Mouse (Mus musculus): Measurements from ENCODE around the gene B3galt6. TPM values are rescaled to one million over a fixed set of nuclear protein-coding genes. Genes with fewer than 3 reads are reported as not detected.

B3galt6 gene
- total RNA-seq, 4 experiments from 2014 or later, result 9.3 to 12.6 (median 10.5) TPM

Other genes with a start within 250 kb of the B3galt6 start
- gene Atad3a, start 231.6 kb downstream of the B3galt6 start, total RNA-seq (2022), result 10 to 100 TPM; 41.3 to 55.7 (median 51.1) TPM
- 10 to 100 TPM; 14.0 to 14.9 (median 14.4) TPM for gene Vwa1, start 218.0 kb downstream of the B3galt6 start, total RNA-seq (2022)
- 10 to 100 TPM; 35.4 to 43.6 (median 36.6) TPM for gene Tmem88b, start 206.8 kb downstream of the B3galt6 start, total RNA-seq (2022)
- gene Ankrd65, start 202.2 kb downstream of the B3galt6 start, total RNA-seq (2022), result under 1 TPM in 1 of 4 experiments, not detected in 3; 0.35 TPM
- 10 to 100 TPM; 75.3 to 87.1 (median 84.7) TPM for gene Mrpl20, start 189.8 kb downstream of the B3galt6 start, total RNA-seq (2022)
- gene Ccnl2, start 180.2 kb downstream of the B3galt6 start, total RNA-seq (2022), result 10 to 100 TPM; 54.7 to 60.9 (median 57.6) TPM
- gene Aurkaip1, start 161.4 kb downstream of the B3galt6 start, total RNA-seq (2022), result 100 to 1,000 TPM; 101 to 109 (median 102) TPM
- gene Mxra8, start 153.0 kb downstream of the B3galt6 start, total RNA-seq (2022), result 10 to 100 TPM in 1 of 4 experiments, 1 to 10 TPM in 3; 8.9 to 10.3 (median 9.3) TPM
- 10 to 100 TPM; 81.1 to 86.5 (median 81.4) TPM for gene Dvl1, start 145.2 kb downstream of the B3galt6 start, total RNA-seq (2022)
- gene Tas1r3, start 129.3 kb downstream of the B3galt6 start, total RNA-seq (2022), result under 1 TPM in 2 of 4 experiments, not detected in 2; 0.30 to 0.39 TPM
- 10 to 100 TPM; 30.1 to 48.4 (median 33.7) TPM for gene Cptp, start 123.2 kb downstream of the B3galt6 start, total RNA-seq (2022)
- gene Ints11, start 123.1 kb downstream of the B3galt6 start, total RNA-seq (2022), result 10 to 100 TPM; 26.8 to 32.6 (median 30.0) TPM
- 10 to 100 TPM; 49.0 to 65.6 (median 58.5) TPM for gene Pusl1, start 100.9 kb downstream of the B3galt6 start, total RNA-seq (2022)
- gene Acap3, start 100.8 kb downstream of the B3galt6 start, total RNA-seq (2022), result 100 to 1,000 TPM; 108 to 128 (median 122) TPM
- gene Ube2j2, start 48.8 kb downstream of the B3galt6 start, total RNA-seq (2022), result 10 to 100 TPM; 57.7 to 67.6 (median 65.2) TPM
- 10 to 100 TPM; 16.0 to 26.1 (median 23.8) TPM for gene C1qtnf12, start 30.3 kb downstream of the B3galt6 start, total RNA-seq (2022)
- 100 to 1,000 TPM; 206 to 235 (median 221) TPM for gene Sdf4, start 223 bp upstream of the B3galt6 start, total RNA-seq (2022)
- gene Tnfrsf4, start 21.2 kb upstream of the B3galt6 start, total RNA-seq (2022), result 1 to 10 TPM in 3 of 4 experiments, under 1 TPM in 1; 0.91 to 3.5 (median 1.5) TPM
- not detected for gene Tnfrsf18, start 33.5 kb upstream of the B3galt6 start, total RNA-seq (2022)
- under 1 TPM; 0.30 to 0.64 (median 0.44) TPM for gene Ttll10, start 66.8 kb upstream of the B3galt6 start, total RNA-seq (2022)
- 10 to 100 TPM; 28.4 to 30.7 (median 29.0) TPM for gene 9430015G10Rik, start 117.3 kb upstream of the B3galt6 start, total RNA-seq (2022)
- under 1 TPM; 0.49 to 0.72 (median 0.60) TPM for gene Rnf223, start 137.9 kb upstream of the B3galt6 start, total RNA-seq (2022)
- gene Agrn, start 204.8 kb upstream of the B3galt6 start, total RNA-seq (2022), result 100 to 1,000 TPM; 117 to 126 (median 122) TPM
- gene Isg15, start 208.2 kb upstream of the B3galt6 start, total RNA-seq (2022), result 1 to 10 TPM; 1.2 to 3.3 (median 2.4) TPM
- 1 to 10 TPM; 5.9 to 7.5 (median 7.0) TPM for gene AW011738, start 210.7 kb upstream of the B3galt6 start, total RNA-seq (2022)
- under 1 TPM; 0.34 to 0.59 (median 0.51) TPM for gene Perm1, start 223.2 kb upstream of the B3galt6 start, total RNA-seq (2022)
- 10 to 100 TPM; 33.2 to 40.5 (median 38.6) TPM for gene Plekhn1, start 242.2 kb upstream of the B3galt6 start, total RNA-seq (2022)
- gene Noc2l, start 243.4 kb upstream of the B3galt6 start, total RNA-seq (2022), result 10 to 100 TPM; 64.5 to 70.3 (median 68.1) TPM